Comparison of ENCODE assay signal across 25 mouse cellular contexts in the genomic region with DNA sequence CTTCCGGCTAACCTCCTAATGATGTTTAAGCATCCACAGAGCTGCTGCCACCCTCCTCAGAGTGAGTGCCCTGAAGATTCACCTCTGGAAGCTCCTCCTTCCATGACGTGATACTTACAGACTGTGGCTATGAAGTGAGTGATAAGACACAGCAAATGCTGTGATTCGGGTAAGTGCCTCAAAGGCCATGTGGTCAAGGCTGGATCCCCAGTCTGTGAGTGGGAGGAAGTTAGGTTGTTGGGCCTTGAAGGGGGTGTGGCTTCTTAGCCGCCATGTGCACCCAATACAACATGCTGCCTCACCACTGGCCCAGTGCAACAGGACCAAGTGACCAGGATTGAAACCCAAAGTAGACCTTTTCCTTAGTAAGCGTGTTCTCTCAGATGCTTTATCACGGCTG.
DNase-seq lines count a peak whose midpoint lies in the region; ATAC-seq and TF ChIP-seq lines count a peak whose summit lies in the region.
"Had no signal": no experiment of that assay in that cellular context is flagged by ENCODE, and none has a peak within 500 bp of the region (broad histone marks: within the 10 kb centered on the region; RNA-seq: fewer than 3 reads in every experiment).

No protein-coding gene starts in this region.

- no peak overlapping the region for H3K4me2 ChIP-seq in hindbrain, embryonic 13.5 days
- no peak overlapping the region for H3K4me2 ChIP-seq in hindbrain, embryonic 14.5 days (replicated peaks)
- H3K4me2 ChIP-seq: embryonic facial prominence, embryonic 15.5 days; forebrain, embryonic 15.5 days; limb, embryonic 12.5 days; liver, embryonic 11.5 days; midbrain, embryonic 12.5 days had no signal

- H3K9me3 ChIP-seq in hindbrain, embryonic 13.5 days = no peaks in the 10 kb centered on the region
- no peaks in the 10 kb centered on the region for H3K9me3 ChIP-seq in hindbrain, embryonic 14.5 days (ENCODE audit: control insufficient read depth, low read length)
- H3K9me3 ChIP-seq: embryonic facial prominence, embryonic 15.5 days; forebrain, embryonic 15.5 days; hindbrain, embryonic 10.5 days; limb, embryonic 12.5 days; midbrain, embryonic 12.5 days had no signal

- no peak for TF ChIP-seq POLR2A in cerebellum, adult 2 months (IDR thresholded peaks at IDR 0.05; ENCODE audit: borderline replicate concordance, insufficient read depth, low read length)

- H3K4me1 ChIP-seq in hindbrain, embryonic 13.5 days (replicated peaks) = peaks cover 81% of the 10 kb centered on the region
- H3K4me1 ChIP-seq in hindbrain, embryonic 14.5 days (replicated peaks; ENCODE audit: control insufficient read depth, insufficient read depth, low read length) = peaks cover 65% of the 10 kb centered on the region
- peaks cover 7% of the 10 kb centered on the region for H3K4me1 ChIP-seq in cerebellum, adult 2 months (ENCODE audit: control insufficient read depth, insufficient read depth, low read length)

- no peak for DNase-seq in hindbrain, embryonic 14.5 days (ENCODE audit: low spot score)
- DNase-seq in induced T-regulatory cell, adult 2 months (ENCODE audit: low read depth) = peak; percentile 71
- no peak for DNase-seq in thymus, adult 18-20 months
- DNase-seq in cerebellum, adult 2 months = no peak
- DNase-seq: adrenal gland, postnatal 36 days; cerebellum, adult 11 months; cerebellum, postnatal 25 days; embryo, embryonic 11 days; gastrocnemius, postnatal 36 days; kidney, adult 2 months; lung, adult 2 months; lung, postnatal 36 days; right cerebral cortex, postnatal 14 days had no signal

- 89% methylated on average over 6 of the region's 6 CpGs for WGBS in hindbrain, embryonic 13.5 days
- 79% methylated on average over 6 of the region's 6 CpGs for WGBS in hindbrain, embryonic 14.5 days
- 84% methylated on average over 6 of the region's 6 CpGs for WGBS in cerebellum, adult 2 months

- 0 out of 2 replicates have a peak overlapping the region, but pooled peaks have one; percentile 13 for H3K27ac ChIP-seq in hindbrain, embryonic 13.5 days
- no peak overlapping the region for H3K27ac ChIP-seq in hindbrain, embryonic 14.5 days
- H3K27ac ChIP-seq in cerebellum, adult 2 months (ENCODE audit: insufficient read depth, low read length) = no peak overlapping the region
- H3K27ac ChIP-seq: embryonic facial prominence, embryonic 15.5 days; forebrain, embryonic 15.5 days; hindbrain, embryonic 10.5 days; kidney, postnatal 0 days; limb, embryonic 12.5 days; midbrain, embryonic 12.5 days; stomach, postnatal 0 days had no signal

- TF ChIP-seq CTCF in cerebellum, adult 2 months (IDR thresholded peaks at IDR 0.05; ENCODE audit: borderline replicate concordance, insufficient read depth, low read depth, low read length) = no peak

- no peaks in the 10 kb centered on the region for H3K27me3 ChIP-seq in hindbrain, embryonic 13.5 days
- no peaks in the 10 kb centered on the region for H3K27me3 ChIP-seq in hindbrain, embryonic 14.5 days (ENCODE audit: control insufficient read depth, insufficient read depth, low read length)
- no peaks in the 10 kb centered on the region for H3K27me3 ChIP-seq in cerebellum, adult 2 months (ENCODE audit: control insufficient read depth, insufficient read depth, low read length)
- H3K27me3 ChIP-seq: embryonic facial prominence, embryonic 15.5 days; forebrain, embryonic 15.5 days; limb, embryonic 12.5 days; midbrain, embryonic 12.5 days; Patski had no signal

- H3K9ac ChIP-seq in hindbrain, embryonic 13.5 days = no peak overlapping the region
- no peak overlapping the region for H3K9ac ChIP-seq in hindbrain, embryonic 14.5 days
- H3K9ac ChIP-seq: embryonic facial prominence, embryonic 15.5 days; forebrain, embryonic 15.5 days; limb, embryonic 12.5 days; midbrain, embryonic 12.5 days had no signal

- peaks cover 3% of the 10 kb centered on the region; the same call in 1 of the 2 replicates for H3K36me3 ChIP-seq in hindbrain, embryonic 13.5 days
- H3K36me3 ChIP-seq in hindbrain, embryonic 14.5 days (replicated peaks; ENCODE audit: control insufficient read depth, insufficient read depth) = no peaks in the 10 kb centered on the region
- H3K36me3 ChIP-seq: embryonic facial prominence, embryonic 15.5 days; forebrain, embryonic 15.5 days; midbrain, embryonic 12.5 days had no signal

- ATAC-seq in hindbrain, embryonic 13.5 days (ENCODE audit: low FRiP score) = no peak
- no peak for ATAC-seq in hindbrain, embryonic 14.5 days (ENCODE audit: low FRiP score)
- ATAC-seq in CD4-positive, CD25-positive, alpha-beta regulatory T cell, adult 4 months = peak; percentile 22
- ATAC-seq in monocyte, adult 5-6 weeks (replicated peaks; ENCODE audit: insufficient number of reproducible peaks, low FRiP score, low TSS enrichment, poor library complexity, severe bottlenecking) = peak; percentile 67
- ATAC-seq: forebrain, embryonic 15.5 days; Patski had no signal

- no peak overlapping the region for H3K4me3 ChIP-seq in hindbrain, embryonic 13.5 days
- no peak overlapping the region for H3K4me3 ChIP-seq in hindbrain, embryonic 14.5 days (replicated peaks; ENCODE audit: low read length)
- no peak overlapping the region for H3K4me3 ChIP-seq in cerebellum, adult 2 months (replicated peaks; ENCODE audit: insufficient read depth, low read depth, low read length)
- H3K4me3 ChIP-seq: embryonic facial prominence, embryonic 15.5 days; forebrain, embryonic 15.5 days; hindbrain, embryonic 10.5 days; limb, embryonic 12.5 days; midbrain, embryonic 12.5 days had no signal

Comparison
In these comparisons a context has a peak if more than half of its experiments do, and no peak if none do; other contexts are left out.
1. ATAC-seq: peak in CD4-positive, CD25-positive, alpha-beta regulatory T cell, adult 4 months (single experiment) and monocyte, adult 5-6 weeks (single experiment); none in hindbrain, embryonic 13.5 days (single experiment) and hindbrain, embryonic 14.5 days (single experiment).